Comparison of ENCODE assay signal across 19 mouse cellular contexts in genomic region chr13:49248923-49249322, GRCm38 (mm10). TPM values are rescaled to one million over a fixed set of nuclear protein-coding genes. Genes with fewer than 3 reads are reported as not detected.
DNase-seq lines count a peak whose midpoint lies in the region; ATAC-seq and TF ChIP-seq lines count a peak whose summit lies in the region.
"Had no signal": no experiment of that assay in that cellular context is flagged by ENCODE, and none has a peak within 500 bp of the region (broad histone marks: within the 10 kb centered on the region; RNA-seq: fewer than 3 reads in every experiment).

No protein-coding gene starts in this region.

- 29% methylated on average over 3 of the region's 3 CpGs for WGBS in liver, embryonic 12.5 days (ENCODE audit: insufficient replicate concordance)
- WGBS in liver, postnatal 0 days (ENCODE audit: insufficient replicate concordance), result 35% methylated on average over 3 of the region's 3 CpGs

- no peak for TF ChIP-seq CTCF in liver, postnatal 0 days (IDR thresholded peaks at IDR 0.05; ENCODE audit: low read depth)

- no peak overlapping the region for H3K27ac ChIP-seq in liver, embryonic 12.5 days
- H3K27ac ChIP-seq in liver, postnatal 0 days (ENCODE audit: low read depth), result no peak overlapping the region
- H3K27ac ChIP-seq: embryonic facial prominence, embryonic 10.5 days; heart, embryonic 10.5 days; hindbrain, embryonic 13.5 days; hindbrain, postnatal 0 days; intestine, embryonic 15.5 days had no signal

- peaks cover 25% of the 10 kb centered on the region for H3K4me1 ChIP-seq in liver, embryonic 12.5 days
- peaks cover 18% of the 10 kb centered on the region for H3K4me1 ChIP-seq in liver, postnatal 0 days (ENCODE audit: insufficient read depth)

- H3K4me2 ChIP-seq in liver, embryonic 12.5 days, result peak overlapping the region; percentile 91; the same call in 1 of the 2 replicates
- H3K4me2 ChIP-seq in liver, postnatal 0 days (ENCODE audit: low read depth, low read length), result no peak overlapping the region

- peaks cover 32% of the 10 kb centered on the region for H3K27me3 ChIP-seq in liver, embryonic 12.5 days (replicated peaks)
- H3K27me3 ChIP-seq in liver, postnatal 0 days (ENCODE audit: insufficient read depth, low read length), result peaks cover 23% of the 10 kb centered on the region

- TF ChIP-seq EP300 in liver, postnatal 0 days (IDR thresholded peaks at IDR 0.05; ENCODE audit: low read depth), result no peak

- no peak overlapping the region for H3K4me3 ChIP-seq in liver, embryonic 12.5 days
- no peak overlapping the region for H3K4me3 ChIP-seq in liver, postnatal 0 days (ENCODE audit: low read depth, low read length)

- no peaks in the 10 kb centered on the region for H3K36me3 ChIP-seq in liver, embryonic 12.5 days
- H3K36me3 ChIP-seq in liver, postnatal 0 days (replicated peaks; ENCODE audit: insufficient read depth, low read length), result no peaks in the 10 kb centered on the region
- H3K36me3 ChIP-seq: embryonic facial prominence, embryonic 10.5 days; heart, embryonic 10.5 days; hindbrain, embryonic 13.5 days; intestine, embryonic 15.5 days had no signal

- H3K9me3 ChIP-seq in liver, embryonic 12.5 days (replicated peaks), result no peaks in the 10 kb centered on the region
- no peaks in the 10 kb centered on the region for H3K9me3 ChIP-seq in liver, postnatal 0 days (ENCODE audit: low read length)
- H3K9me3 ChIP-seq: embryonic facial prominence, embryonic 10.5 days; heart, embryonic 10.5 days; hindbrain, embryonic 13.5 days; intestine, embryonic 15.5 days had no signal

- ATAC-seq in liver, embryonic 12.5 days, result no peak
- no peak for ATAC-seq in liver, postnatal 0 days

- DNase-seq in liver, postnatal 0 days, result no peak
- peak; percentile 71 for DNase-seq in A20 (ENCODE audit: low read depth, low spot score)
- DNase-seq in B cell, adult 2 months, result peak; percentile 46 to 49
- DNase-seq in induced T-regulatory cell, adult 2 months (ENCODE audit: low read depth), result peak; percentile 53
- DNase-seq in layer of hippocampus, adult 9-10 months (ENCODE audit: low spot score), result no peak
- DNase-seq in kidney, postnatal 14 days, result no peak
- DNase-seq: adrenal gland, postnatal 14 days; cerebellum, adult 18-20 months; cerebellum, adult 9-11 months; cerebellum, postnatal 36 days; gastrocnemius, postnatal 36 days; heart, adult 18-20 months; heart, postnatal 14 days had no signal

- no peak overlapping the region for H3K9ac ChIP-seq in liver, embryonic 12.5 days
- no peak overlapping the region for H3K9ac ChIP-seq in liver, postnatal 0 days (replicated peaks)
- H3K9ac ChIP-seq: hindbrain, embryonic 13.5 days; intestine, embryonic 15.5 days had no signal

RNA-seq across cellular contexts. Expression of gene Susd3, which starts 0.4 kb away (rescaled TPM):
- 2.4 and 2.5 TPM in 2 replicates for polyA plus RNA-seq in liver, embryonic 12.5 days (2016; fragmentation: Nextera tagmentation; extraction: Ambion mirVana)
- 2.5 and 2.9 TPM in 2 replicates for polyA plus RNA-seq in liver, postnatal 0 days (2015; fragmentation: Nextera tagmentation; extraction: Ambion mirVana)

RNA-seq across cellular contexts. Expression of gene Card19, which starts 33.1 kb away (rescaled TPM):
- 16.5 and 17.0 TPM in 2 replicates for polyA plus RNA-seq in liver, embryonic 12.5 days (2016; fragmentation: Nextera tagmentation; extraction: Ambion mirVana)
- 31.8 and 32.3 TPM in 2 replicates for polyA plus RNA-seq in liver, postnatal 0 days (2015; fragmentation: Nextera tagmentation; extraction: Ambion mirVana)

Comparison
In these comparisons a context has a peak if more than half of its experiments do, and no peak if none do; other contexts are left out.
1. DNase-seq: peak in A20 (single experiment), B cell, adult 2 months (2 of 2) and induced T-regulatory cell, adult 2 months (single experiment); none in liver, postnatal 0 days (single experiment), layer of hippocampus, adult 9-10 months (single experiment) and kidney, postnatal 14 days (single experiment).